Mouse (Mus musculus): Measurements from ENCODE around the gene Grin2b.

Gene Grin2b

GRCm38 (mm10) chr6:135680105-135680710 is 493.1 kb downstream of the Grin2b start:
- no peak for DNase-seq

- no peak for DNase-seq
These were observed 498.9 kb downstream of the Grin2b start for GRCm38 (mm10) chr6:135674380-135674779.

- no peak for DNase-seq
These were observed 501.3 kb downstream of the Grin2b start for GRCm38 (mm10) chr6:135672003-135672402.

All from heart, adult 11 months (tissue).